Mouse (Mus musculus) kidney, postnatal 4 days (tissue): Measurements from ENCODE around the gene Anapc7.

Experiments
- DNase-seq, 2 experiments: peaks; one replicate each; pipeline ENCODE4 v3.0.0; 2021; ENCODE audit warnings: mixed read lengths in 2 of 2

The Anapc7 gene

DNA sequence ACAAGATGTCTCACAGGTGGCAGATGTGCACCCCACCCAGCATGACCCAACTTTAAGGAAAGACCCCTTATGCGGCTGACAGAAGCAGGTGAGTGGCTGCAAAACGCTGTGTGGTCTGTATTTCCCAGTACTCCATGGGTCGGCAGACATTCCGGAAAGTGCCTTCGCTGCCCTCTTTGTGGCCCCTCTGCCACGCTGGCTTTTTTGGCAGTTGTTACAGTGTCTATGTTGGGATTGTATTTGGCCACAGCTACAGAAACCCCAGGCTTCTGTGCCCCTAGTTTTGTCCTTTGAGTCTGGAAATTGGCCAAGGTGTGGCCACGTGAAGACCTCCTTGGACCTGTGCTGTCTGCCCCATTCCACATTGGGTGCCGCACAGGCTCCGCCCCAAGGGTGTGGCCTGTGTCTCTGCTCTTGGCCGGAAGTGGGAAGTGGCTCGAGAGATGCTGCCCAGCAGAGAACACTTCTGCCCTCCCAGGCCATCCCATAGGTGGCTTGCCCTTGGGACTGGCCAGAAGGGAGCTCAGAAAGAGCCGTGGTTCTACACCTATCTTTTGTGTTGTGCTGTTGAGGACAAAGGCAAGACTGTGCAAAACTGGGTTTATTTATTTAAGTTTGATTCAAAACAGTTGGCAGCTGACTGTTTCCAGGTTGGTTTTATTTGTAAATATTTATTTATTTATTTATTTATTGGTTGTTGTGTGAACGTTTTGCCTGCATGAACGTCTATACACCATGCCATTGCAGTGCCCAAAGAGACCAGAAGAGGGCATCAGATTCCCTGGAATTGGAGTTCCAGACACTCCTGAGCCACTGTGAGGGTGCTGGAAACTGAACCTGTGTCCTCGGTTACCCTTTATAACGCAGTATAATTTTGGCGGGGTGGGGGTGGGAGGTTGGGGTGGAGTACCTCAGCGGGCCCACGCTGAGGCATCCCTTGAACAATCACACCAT is 11.5 kb upstream of the Anapc7 start:
- no peak for DNase-seq

DNA sequence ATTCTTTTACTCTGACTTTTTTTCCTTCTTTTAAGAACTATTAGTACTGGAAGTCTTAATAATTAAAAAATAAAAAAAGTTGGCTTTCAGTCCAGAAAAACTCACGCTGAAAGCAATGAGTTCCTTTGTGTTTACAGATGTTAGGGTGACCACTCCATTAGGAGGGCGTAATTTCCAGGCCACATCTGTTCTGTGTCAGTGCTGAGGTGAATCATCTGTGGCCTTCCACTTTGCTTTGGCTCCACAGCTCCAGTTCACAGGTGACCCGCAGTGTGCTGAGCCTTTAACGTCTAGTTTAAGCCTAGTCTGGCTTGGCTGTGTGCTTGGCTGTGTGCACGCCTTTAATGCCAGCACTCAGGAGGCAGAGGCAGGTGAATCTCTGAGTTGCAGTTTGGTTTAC is 9.6 kb upstream of the Anapc7 start:
- no peak for DNase-seq

DNA sequence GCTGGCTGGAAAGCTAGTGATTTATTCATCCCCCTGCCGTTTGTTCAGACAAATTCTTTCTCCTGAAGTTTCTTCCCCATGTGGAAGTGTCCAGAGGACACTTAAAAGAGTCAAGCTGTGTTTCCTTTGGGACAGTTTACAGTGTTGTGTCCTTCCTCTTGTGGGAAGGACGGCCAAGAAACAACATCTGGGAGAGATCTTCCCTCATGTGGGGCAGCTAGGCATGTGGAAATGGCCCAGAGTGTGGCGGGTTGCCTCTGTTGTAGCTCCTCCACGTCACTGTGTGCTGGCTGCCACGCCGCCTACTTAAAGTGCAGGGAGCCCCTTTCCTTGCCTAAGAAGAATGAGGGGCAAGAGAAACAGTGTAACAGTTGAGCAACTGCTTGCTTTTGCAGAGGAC is 8.7 kb upstream of the Anapc7 start:
- peak; percentile 45 to 60 for DNase-seq

DNA sequence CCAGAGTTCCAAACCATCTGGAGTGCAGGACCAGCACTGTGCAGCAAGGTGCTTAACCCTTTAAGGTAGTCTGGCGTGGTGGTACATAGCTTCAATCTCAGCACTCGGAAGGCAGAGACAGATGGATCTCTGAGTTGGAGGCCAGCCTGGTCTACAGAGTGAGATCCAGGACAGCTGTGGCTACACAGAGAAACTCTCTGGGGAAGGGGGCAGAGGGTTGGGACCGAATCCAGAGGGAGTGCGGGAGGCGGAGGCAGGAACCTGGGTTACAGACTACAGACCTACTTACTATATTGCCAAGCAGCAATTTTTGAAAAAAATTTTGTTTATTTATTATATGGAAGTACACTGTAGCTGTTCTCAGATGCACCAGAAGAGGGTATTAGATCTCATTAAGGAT is 7.1 kb upstream of the Anapc7 start:
- DNase-seq = no peak

DNA sequence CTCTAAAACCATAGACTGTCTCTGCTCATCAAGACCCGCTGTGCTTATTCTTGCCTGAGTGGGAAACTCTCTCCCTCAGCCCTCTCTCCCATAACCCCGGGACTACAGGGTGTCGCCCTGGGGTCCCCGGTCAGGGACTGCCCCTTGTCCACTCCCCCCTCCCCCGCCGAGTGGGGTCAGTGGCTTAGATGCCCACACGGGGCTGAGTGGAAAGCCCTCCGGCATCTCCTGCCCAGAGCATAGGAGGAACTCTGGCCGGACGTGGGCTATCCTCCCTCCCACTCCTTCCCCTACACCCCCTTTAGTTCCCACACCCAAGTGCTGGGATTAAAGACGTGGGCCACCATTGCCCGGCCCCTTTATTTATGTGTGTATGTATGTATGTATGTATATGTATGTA is 6.0 kb upstream of the Anapc7 start:
- no peak for DNase-seq

DNA sequence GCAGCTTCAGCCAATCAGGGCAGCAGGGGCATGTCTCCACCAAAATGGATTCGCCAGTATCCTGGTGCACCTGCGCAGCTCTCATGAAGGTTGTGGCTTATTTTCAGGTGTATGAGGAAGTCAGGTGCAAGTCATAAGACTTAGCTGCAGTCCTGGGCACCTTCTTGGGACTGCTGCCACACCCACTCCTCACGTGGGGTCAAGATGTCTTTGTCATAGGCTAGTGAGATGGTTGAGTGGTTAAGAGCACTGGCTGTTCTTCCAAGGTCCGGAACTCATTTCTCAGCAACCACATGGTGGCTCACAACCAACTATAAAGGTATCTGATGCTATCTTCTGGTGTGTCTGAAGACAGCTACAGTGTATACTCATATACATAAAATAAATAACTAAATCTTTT is 817 bp upstream of the Anapc7 start:
- DNase-seq = peak in 1 of 2 experiments; percentile 59

DNA sequence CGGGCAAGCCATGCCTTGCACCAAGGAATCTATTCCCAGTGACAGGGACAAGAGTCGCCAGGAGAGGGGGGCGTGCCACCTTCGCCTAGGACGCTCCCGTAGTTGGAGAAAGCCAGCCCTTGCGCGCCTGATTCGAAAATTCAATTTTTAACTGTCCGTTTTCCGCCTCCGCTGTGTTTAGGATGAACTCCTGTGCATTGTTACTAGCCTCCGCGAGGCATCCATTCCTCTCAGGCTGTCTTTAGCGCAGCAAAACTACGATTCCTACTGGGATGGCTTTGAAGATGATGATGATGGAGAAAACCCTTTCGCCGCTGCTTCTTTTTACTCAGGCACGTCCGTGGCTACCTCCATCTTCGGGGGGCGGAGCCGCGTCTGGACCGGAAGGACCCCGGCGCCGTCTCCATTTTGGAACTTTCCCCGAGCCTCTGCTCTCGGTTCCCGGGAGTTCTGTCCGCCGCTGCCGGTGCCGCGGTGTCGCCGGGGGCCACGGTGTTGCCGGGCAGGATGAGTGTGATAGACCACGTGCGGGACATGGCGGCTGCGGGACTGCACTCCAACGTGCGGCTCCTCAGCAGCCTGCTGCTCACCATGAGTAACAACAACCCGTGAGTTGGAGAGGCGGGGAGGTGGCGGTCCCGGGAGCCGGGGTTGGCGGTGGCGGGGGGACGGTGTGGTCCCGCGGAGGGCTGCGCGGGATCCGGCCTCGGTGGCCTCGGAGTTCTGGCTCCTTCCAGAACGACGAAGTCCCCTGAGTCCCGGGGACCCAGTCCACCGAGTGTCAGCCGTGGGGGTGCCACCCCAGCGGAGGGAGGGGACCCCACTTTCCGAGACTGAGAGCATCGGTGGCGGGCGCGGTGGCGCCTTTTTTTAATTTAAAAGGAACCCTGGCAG is 825 bp downstream of the Anapc7 start:
- peak; percentile 93 to 95 for DNase-seq

DNA sequence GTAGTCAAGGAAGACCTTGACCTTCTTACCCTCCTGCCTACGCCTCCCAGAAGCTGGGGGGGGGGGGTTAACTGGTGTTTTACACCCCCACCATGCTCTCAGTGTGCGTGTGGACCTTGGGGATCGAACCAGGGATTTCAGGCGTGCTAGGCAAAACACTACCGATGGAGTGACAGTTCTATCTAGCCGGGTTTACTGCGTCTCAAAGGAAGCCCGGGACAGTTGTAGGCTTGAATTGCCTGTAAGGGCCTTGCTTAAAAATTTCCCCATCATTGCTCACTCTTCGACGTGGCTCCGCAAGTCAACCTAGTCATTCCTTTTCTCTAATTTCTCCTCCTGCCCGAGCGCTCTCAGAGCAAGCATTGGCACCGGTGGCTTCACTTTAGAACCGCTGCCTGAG is 1.6 kb downstream of the Anapc7 start:
- DNase-seq = peak in 1 of 2 experiments; percentile 44

DNA sequence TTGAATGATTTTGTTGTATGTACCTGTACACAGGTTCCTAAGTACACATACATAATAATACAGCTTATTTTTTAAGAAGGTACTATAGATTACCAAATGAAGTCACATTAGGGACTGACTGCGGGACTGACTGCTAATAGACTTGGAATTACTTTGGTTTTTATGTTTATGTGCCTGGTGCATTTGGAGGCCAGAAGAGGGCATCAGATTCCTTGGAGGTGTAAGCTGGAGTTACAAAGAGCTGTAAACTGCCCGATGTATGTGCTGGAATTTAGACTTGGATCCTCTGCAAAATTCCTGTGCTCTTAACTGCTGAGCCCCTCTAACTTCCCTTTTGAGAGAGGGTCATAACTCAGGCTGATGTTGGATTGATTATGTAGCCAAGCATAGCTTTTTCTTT is 4.1 kb downstream of the Anapc7 start:
- no peak for DNase-seq

DNA sequence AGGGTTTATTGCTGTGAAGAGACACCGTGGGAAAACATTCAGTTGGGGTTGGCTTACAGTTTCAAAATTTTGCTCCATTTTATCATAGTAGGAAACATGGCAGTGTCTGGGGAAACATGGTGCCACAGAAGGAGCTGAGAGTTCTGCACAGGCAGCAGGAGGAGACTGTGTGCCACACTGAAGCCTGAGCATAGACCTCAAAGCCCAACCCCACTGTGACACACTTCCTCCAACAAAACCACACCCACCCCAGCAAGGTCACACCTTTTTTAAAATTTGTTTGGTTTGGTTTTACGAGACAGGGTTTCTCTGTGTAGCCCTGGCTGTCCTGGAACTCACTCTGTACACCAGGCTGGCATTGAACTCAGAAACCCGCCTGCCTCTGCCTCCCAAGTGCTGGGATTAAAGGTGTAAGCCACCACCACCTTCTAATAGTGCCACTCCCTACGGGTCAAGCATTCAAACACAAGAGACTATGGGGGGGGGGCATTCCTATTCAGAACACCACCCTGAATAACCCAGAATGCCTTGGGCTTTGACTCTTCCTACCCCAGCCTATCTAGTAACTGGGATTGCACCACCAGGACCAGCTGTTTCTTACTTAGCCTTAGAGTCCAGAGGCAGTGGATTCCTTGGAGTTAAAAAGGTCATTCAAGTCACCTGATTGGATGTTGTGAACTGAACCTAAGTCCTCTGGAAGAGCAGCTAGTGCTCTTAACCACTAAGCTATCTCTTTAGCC is 8.7 kb downstream of the Anapc7 start:
- no peak for DNase-seq

DNA sequence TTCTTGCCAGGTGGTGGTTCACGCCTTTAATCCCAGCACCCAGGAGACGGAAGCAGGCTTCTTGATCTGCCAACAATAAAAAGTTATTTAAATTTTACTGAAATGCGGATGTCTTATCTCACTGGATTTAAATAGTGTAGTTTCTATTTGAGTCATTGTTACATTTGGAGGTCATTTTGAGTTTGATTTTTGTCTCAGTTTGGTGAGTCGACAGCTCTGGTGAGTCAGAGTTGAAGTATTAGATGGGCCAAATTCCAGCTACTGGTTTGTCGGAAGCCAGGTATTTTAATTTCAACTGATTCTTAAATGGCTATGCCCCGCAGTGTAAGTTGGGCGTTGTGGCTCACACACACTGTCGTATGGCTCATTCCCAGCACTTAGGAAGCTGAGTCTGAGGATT is 9.7 kb downstream of the Anapc7 start:
- no peak for DNase-seq

DNA sequence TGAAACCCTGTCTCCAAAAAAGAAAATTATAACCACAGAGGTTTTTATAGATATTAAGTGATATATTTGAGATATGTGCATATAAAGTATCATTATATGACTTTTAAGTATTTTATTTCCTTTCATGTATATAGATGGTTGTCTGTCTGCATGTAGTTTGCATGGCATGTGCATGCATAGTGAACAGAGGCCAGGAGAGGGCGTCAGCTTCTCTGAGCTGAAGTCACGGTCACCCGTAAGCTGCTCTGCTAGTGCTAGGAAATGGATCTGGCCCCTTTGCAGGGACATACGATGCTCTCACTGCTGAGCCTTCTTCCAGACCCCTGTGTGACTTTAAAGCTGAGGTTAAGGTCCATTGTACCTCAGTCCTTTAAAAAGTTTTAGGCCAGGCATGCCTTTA is 13.0 kb downstream of the Anapc7 start:
- DNase-seq = no peak

DNA sequence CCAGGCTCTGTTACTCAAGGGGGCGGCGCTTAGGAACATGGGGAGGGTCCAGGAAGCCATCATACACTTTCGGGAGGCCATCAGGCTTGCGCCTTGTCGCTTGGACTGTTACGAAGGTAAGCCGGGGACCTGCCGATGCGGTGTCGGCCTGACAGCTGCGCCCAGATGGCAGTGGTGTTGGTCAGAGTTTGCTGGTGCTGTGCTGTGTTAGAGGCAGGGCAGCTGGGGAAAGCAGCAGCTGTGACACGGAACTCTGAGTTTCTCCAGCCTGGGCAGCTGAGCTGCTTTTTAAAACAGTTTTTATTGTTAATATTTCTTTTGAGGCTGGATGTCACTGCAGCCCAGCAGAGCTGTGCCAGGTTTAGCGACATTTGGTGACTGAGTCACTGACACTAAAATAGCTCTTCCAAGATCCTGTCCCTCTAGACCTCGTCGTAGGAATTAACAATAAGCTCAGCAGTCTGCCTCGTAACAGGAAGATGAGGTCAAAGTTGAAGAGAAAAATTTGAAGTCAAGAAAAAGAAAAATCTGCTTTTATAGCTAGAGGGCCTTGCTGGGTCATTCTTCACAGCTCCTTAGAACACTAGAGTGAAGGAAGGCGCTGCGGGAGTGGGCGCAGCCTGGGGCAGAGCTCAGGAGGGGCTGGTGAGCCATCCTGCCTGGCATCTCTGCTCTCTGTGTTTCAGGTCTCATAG is 18.1 kb downstream of the Anapc7 start:
- peak; percentile 56 to 66 for DNase-seq

DNA sequence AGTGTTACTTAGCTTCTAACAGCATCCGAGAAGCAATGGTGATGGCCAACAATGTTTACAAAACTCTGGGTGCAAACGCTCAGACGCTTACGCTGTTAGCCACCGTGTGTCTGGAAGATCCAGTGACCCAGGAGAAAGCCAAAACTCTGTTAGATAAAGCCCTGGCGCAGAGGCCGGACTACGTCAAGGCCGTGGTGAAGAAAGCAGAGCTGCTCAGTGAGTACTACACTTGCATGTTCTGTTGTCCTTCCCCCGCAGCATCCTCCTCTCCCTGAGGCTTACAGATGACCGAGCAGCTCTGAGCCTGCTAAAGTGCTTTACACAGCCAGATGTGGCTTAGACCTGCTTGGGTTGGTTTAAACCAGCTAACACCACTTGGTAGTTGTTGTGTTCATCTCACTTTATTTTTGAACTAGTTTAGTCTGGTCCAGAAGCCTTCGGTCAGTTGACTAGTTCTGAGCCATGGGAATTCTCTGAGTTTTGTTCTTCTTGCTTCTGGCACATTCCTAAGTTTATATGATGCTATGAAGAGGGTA is 18.7 kb downstream of the Anapc7 start:
- peak in 1 of 2 experiments; percentile 43 for DNase-seq

DNA sequence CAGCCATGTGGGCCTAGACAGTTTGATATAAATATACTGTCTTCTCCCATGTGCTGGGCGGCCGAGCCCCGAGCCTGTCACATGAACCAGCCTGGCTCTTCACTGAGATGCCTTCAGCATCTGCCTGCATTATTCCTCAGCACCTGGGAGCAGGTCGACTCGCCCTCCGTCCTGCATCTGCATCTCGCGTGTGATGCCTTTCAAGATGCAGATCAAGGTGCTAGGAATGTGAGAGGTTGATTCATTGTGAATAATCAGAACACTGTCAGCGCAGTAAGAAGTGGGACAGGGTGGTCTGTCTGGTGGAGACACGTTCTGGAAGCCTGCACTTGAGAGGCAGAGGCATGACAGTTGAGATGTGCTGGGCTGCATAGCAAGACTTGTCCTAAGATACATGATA is 23.0 kb downstream of the Anapc7 start:
- DNase-seq = no peak

DNA sequence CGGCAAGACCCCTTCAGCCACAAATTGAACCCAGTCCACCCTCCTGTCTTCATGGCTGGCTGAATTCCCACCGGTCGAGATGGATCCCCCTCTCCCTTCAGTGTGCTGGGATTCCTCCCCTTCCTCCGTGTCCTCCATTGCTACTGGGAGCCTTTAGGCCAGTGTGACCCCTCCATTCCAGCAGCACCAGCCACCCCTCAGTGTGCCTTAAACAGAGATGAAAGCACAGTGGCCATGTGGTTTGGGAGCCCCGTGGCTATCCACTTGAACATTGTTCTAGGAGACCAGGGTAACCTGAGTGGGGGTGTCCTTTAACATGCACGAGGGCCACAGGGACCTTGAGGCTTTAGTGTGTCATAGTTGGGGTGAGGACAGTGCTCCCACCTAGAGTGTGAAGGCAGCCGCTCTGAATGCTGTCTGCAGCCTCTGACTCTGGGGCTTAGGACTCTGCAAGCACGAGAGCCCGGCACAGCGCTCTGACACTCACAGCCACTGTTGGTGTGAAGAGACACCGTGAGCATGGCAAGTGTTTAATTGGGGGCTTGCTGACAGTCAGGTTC is 23.6 kb downstream of the Anapc7 start:
- DNase-seq = no peak

DNA sequence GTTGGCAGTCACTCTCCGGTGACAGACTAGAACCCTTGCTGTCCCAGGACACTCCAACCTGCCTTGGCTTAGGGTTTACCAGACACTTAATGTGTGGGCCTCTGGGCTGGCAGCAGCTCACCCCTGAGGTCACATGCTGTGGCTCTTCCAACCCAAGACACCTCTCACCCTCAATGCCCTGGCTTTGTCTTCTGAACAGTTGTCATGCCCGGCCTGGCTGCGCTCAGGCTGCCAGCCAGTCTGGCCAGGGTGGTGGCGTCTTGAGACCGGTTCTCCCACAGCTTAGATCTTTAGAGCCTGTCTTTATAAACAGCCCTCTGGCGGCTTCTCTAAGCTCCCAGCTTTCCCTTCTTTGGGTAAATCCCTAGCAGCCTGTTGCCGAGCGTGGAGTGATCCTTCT is 26.4 kb downstream of the Anapc7 start:
- DNase-seq = no peak

DNA sequence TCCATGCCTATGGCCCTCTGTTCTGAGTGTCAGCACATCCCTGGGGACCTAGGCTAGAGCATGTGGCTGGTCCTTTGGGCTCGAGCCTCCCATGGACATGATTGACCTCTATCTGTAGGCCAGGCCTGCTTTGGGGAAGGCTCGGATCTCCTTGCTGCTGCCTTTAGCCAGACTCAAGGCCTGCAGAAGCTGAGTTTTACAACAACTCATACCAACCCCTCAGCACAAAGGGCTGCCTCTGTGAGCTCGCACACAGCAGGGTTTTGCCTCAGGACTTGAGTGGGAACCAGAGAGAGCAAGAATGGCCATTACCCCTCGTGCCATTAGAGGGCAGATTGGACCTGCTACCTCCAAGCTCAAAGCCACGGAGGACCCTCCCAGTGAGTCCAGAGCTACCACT is 27.4 kb downstream of the Anapc7 start:
- no peak for DNase-seq

DNA sequence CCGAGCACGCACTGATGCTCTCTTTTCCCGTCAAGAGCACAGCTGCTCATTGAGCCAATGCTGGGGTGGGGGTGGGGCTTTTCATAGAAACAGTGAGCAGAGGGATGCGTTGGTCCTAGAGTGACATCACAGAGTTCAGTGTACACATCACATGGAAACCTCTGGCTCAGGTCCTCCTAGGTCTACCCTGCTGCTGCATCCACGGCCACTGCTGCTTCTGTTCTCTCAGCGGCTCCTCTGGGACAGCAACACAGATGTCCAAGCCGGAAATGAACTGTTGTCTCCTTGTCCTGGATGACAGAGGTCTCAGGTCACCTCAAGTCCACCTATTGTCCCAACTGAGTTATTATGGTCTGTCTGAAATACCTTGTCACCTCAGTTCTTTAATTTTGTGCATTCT is 28.5 kb downstream of the Anapc7 start:
- no peak for DNase-seq

DNA sequence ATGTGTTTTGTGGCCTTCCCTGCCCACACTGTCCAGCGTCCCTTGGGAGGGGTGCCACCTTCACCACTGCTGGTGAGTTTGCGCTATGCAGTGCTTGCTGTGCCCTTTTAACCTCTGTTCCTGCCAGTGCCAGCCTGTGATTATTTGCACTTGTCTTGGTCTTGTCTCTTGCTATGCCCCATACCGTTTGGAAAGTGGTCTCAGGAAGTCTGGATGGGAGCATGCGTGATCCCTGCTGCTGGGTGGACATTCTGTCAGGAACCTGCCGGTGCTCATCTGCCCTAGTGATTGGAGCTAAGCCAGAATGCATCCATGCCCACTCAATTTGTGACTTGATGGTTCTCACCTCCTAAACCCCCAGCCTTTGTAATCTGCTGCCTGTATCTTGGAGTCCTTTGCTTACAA is 29.4 kb downstream of the Anapc7 start:
- no peak for DNase-seq

DNA sequence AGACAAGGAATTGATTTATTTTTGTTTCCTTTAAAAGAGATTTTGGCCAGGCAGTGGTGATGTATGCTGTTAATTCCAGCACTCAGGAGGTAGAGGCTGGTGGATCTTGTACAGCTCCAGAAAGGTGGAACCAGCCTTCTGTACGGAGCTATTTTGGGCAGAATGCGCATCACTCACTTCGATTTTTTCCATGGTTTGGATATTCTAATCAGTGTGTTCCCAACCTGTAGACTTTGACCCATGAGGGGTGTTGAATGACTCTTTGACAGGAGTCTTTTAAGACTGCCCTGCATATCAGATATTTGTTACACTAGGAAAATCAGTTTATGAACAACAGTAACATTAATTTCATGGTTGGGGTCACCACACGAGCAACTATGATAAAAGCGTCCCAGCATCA is 29.8 kb downstream of the Anapc7 start:
- DNase-seq = no peak

DNA sequence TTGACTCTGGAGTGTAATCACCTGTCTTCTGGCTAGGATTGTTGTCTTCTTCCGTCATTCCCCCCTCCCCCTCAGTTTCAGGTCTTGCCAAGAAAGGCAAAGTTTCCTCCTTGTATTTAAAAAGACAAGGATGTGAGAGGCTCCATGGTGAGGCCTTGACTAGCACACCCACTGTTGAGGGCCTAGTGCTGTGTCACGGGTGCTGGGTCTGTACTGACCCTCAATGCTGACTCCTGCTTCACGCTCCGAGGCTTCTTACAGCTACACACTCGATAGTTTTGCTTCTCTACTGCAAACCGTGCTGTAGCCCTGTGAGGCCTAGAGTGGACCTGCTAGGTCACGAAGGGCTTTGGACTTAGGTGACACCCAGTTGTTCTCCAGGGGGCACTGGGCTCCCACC is 30.7 kb downstream of the Anapc7 start:
- DNase-seq = no peak
